Mouse (Mus musculus): ENCODE measurements around the gene Efcab9. TPM values are rescaled to one million over a fixed set of nuclear protein-coding genes. Genes with fewer than 3 reads are reported as not detected.

The Efcab9 gene
- not detected in 2 replicates for polyA plus RNA-seq (2012; rRNA removed; ENCODE audit: low replicate concordance)

DNA sequence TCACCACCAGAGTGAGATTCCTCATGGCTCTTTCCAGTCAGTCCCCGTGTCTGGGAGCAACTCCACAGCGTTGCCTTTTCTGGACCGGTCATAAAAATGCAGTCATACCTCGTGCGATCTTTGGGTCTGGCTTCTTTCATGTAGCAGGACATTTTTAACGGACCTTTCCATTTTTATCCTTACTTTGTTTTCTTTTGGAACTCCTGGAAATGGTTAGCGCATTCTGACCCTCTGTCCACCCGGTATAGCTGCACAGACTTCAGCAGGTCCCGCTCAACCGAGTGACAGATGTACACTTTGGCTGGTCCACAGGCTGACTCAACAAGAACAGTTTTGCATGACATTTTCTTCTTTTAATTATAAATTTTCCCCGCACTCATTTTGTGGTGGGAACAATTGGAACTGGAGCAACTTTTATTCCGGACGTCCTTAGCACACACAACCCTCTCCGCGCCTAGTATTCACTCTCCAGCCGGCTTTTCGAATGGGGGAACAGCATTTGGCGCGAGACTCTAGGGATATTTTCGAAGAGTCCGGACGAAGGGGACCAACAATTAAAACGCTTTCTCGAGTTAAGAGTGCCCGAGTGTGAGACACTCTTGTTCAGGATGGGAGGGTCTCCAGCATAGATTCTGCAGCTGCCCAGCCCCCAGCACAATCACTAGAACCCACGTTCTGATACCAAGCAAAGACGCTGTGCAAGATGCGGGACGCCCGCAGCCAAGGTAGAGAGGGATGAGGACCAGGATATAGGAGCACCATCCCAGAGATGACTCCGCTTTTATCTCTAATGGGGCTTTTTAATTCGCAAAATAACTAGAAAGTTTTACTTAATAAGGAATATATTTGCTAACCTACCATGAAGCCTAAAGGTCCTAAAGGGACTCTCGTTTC, at the start of gene Efcab9:
Efcab9 (minus strand) TSS at position 211 of the 894 bp plus-strand sequence.

DNA sequence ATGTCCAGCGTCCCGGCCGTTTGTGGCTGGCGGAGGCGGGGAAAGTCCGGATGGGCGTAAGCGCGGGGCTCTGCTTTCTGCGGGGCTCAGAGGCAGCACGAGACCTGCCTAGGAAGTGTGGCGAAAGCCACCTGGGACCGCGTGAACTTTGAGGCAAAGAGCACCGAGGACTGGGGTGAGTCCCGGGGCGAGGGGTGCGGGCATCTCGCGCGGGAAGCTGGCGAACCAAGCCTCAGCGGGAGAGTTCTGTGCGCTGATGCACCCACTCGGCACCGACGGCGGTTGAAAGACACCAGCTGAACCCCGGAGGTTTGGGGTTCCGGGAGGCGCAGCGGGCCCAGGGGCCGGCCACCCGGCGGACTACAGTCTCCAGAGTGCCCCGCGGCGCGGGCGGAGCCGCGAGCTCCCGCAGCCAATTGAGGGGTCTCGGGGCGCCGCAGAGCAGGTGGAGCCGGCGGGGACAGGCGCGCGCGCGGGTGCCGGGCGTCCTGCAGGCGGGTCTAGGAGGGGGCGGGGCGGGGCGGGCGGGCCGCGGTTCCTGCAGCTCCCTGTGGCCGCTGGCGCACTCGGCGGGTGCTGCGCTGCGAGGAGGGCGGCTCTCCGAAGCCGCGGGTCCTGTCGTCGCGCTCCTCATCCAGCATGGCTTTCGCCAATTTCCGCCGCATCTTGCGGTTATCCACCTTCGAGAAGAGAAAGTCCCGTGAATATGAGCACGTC, 1.0 kb upstream of the Efcab9 start, which contains the start of gene Stk10:
Stk10 (plus strand) TSS at position 541 of the 717 bp plus-strand sequence.

Other genes starting within 250 kb of the Efcab9 start
- gene Hba-a1, start 248.6 kb downstream of the Efcab9 start, polyA plus RNA-seq (2012; rRNA removed; ENCODE audit: low replicate concordance), result 672 and 2,221 TPM in 2 replicates
- not detected in 2 replicates for gene Hbq1b, start 245.1 kb downstream of the Efcab9 start, polyA plus RNA-seq (2012; rRNA removed; ENCODE audit: low replicate concordance)
- 448 and 2,655 TPM in 2 replicates for gene Hba-a2, start 235.6 kb downstream of the Efcab9 start, polyA plus RNA-seq (2012; rRNA removed; ENCODE audit: low replicate concordance)
- gene Hbq1a, start 232.0 kb downstream of the Efcab9 start, polyA plus RNA-seq (2012; rRNA removed; ENCODE audit: low replicate concordance), result 0.28 TPM in 1 of 2 replicates, not detected in the other
- gene Sh3pxd2b, start 184.3 kb downstream of the Efcab9 start, polyA plus RNA-seq (2012; rRNA removed; ENCODE audit: low replicate concordance), result 1.2 and 2.0 TPM in 2 replicates
- 0.84 and 0.90 TPM in 2 replicates for gene Ubtd2, start 76.7 kb downstream of the Efcab9 start, polyA plus RNA-seq (2012; rRNA removed; ENCODE audit: low replicate concordance)
- 5.7 and 30.0 TPM in 2 replicates for gene Stk10, start 1.2 kb upstream of the Efcab9 start, polyA plus RNA-seq (2012; rRNA removed; ENCODE audit: low replicate concordance)
- gene Fbxw11, start 110.6 kb upstream of the Efcab9 start, polyA plus RNA-seq (2012; rRNA removed; ENCODE audit: low replicate concordance), result 18.6 and 26.3 TPM in 2 replicates

Measured in duodenum, adult 2 months (tissue).